Mouse (Mus musculus) urinary bladder, postnatal 14 days (tissue): ENCODE data around the gene Pigq.

Source experiments
- DNase-seq: peaks from one replicate; pipeline ENCODE4 v3.0.0; 2021; ENCODE audit warnings: low spot score

The Pigq gene

DNA sequence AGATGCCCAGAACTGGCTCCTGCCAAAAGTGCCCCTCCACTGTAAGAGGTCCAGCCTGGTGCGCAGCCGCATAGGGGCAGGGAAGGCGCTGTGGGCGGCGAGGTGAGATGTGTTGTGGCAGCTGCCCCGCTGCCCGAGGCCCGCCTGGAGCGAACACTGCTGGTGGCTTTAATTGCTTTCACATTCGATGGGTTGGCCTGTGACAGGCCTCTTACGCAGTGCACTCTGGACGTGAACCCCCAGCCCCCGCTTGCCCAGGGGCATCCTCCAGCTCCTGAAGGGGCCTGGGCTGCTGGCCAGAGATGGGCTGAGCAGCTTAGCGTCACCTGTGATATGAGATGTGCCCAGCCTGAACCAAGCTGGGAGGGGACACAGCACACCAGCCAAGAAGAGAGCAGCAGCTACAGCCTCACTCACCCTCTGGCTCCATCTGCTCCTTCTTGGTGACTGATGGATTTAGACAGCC is 12.9 kb upstream of the Pigq start:
- DNase-seq = no peak

DNA sequence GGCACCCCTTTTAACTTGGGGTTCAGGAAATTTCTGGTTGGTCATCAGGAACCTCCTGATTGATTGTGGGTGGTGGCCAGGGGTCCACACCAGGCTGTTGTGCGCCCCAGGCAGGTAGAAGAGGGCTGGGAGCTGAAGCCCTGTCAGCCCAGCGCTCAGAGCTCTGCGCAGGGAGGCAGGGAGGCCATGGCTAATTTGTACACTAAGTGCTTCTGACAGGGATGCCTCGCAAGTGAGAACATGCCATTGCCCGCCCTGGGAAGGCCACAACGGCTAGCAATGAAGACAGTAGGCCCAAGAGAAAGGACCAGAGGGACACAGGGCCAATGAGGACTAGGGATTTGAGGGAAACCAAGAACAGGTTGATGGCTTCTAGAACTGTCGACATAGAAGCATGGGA is 11.9 kb upstream of the Pigq start:
- no peak for DNase-seq

DNA sequence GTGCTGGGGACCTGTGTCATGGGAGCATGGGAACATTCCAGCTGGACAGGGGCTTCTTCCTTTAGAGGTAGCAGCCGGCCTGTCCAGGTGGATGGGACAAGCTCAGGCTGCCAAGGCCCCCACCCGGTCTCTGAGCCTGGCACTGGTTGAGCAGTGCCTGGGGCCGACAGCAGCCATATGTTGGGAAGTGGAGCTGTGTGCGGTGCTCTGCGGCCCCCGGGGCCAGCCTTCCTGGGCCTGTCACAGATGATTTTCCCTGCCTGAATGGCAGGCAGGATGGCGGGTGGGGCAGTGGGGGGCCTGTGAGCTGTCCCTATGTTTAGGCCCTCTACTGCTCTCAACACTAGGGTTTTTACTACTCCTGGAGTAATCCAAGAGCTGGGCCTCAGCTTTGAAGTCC is 11.5 kb upstream of the Pigq start:
- no peak for DNase-seq

DNA sequence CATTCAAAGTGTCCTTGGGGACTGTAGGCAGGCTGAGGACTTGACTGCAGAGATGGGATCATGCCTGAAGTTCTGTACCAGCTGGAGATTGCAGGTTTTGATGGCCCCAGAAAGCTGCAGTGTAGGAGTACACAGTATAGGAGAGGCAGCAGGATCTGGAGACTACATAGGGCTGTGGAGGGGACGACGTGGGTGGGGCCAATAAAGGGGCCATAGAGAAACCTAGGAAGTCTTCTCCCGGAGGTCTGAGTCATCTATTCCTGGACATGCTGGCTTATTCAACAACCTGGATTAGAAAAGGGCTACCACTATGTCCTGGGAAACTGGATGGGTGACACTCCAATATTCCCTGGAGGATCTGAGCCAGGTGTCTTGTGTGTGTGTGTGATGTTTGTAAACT is 11.0 kb upstream of the Pigq start:
- no peak for DNase-seq

DNA sequence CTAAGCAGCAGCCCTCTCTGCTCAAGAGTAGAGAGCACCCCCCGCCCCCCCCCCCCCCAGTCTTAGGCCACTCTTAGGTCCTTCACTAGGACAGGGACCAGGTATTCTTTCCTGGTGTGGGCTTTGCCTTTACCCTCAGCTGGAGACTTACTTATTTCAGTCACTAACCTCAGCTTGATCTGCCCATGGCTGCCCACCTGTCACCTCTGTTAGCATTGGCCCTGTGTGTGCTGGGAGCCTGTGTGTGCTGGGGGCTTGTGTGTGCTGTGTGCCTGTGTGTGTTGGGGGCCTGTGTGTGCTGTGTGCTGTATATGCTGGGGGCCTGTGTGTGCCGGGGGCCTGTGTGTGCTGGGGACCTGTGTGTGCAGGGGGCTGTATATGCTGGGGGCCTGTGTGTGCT is 9.9 kb upstream of the Pigq start:
- DNase-seq = no peak

DNA sequence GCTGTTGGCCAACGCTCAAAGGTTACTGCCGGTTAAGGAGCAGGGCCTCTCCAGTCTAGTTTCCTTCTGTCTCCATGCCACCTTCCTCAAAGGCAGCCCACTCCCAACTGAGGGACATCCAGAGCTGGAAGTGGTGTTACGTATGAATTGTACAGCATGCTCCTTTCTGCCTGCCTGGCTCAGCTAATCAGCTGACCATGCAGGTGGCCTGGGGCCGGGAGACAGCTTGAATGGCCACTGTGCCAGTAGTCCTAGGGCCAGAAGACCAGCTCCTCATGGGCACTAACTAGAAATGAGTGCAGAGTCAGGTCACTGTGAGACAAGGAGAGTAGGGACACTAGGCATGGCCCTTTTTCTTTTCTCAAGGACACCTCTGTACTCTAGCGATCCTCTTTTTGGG is 8.4 kb upstream of the Pigq start:
- no peak for DNase-seq

DNA sequence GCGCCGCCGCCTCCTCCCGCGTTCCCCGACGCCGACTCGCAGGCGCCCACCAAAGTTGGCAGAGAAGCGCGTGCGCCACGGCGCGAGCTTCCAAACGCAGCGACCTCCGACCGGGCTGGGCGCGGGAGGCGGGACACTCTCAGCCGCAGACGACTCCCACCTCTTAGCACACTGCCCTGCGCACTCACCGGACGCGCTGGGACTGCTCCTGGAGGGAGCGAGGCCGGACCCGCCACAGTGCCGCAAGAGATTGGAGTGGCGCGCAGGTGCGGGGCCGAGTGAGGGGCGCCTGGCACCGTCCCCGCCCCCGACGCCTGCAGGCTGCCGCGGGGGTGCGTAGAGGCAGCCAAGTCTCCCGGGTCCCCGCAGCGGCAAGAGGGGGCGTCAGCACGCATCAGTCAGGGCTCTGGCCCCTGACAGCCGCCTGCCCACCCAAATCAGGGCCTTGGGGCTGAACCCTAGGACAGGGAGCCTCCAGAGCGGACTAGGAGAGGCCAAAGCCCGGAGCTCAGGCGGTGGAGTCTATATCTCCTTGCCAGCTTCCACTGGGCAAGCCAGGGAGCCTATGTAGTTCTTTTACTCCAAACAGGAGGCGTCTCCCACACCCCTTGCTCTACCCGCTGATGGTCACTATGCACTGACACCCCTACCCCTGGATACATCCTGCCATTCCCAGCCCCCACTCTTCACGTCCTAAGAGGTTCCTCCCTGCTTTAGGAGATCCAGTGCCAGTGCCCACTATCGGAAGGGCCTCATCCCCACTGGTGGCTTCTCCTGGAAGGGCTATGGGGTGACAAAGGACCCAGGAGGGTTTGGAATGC is 7.3 kb upstream of the Pigq start, which contains the start of gene A930017K11Rik:
Gene A930017K11Rik (minus strand): TSS at position 763 of the 821 bp plus-strand sequence.
- DNase-seq = no peak

DNA sequence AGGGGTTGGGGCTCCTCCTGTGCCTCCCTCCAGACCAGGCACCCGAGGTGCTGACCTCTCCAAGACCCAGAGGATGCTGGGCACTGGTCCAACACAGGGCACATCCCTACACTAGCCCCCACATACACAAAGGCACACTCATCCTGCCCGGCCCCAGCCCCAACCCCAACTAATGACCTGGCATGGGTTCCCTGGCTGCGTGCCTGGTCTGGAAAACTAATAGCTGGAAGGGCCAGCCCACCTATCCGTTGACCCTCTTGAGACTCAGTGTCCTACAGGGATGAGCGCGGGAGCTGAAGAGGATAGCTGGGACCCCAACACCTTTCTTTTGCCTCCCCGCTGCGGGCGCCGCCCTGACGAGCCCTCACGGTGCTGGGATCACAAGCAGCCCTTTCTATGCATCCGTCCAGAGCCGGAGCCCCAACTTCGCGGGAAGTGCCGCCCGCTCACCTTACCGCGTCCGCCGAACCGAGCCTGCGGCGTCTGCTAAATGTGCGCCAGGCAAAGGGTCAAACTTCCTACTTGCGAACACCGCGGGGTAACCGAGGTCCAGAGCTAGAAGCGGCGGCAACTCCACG is 6.6 kb upstream of the Pigq start:
- no peak for DNase-seq

DNA sequence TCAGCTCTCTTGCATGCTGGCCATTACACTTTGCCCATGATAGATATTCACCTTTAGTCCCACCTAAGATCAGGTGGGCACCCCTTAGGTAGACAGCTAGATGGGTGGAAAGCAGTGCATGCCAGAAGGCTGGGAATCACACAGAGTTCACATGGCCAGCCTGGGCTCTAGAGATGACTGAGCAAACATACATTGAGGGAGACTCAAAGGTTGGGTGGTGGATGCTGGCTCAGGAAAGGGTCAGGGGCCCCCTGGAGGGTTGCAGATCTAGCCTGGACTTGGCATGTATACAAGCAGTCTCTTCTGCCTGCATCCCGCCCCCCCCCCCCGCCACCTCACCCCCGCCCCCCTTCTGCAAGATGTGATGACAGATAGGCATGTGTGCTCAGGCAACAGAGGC is 6.0 kb upstream of the Pigq start:
- no peak for DNase-seq

DNA sequence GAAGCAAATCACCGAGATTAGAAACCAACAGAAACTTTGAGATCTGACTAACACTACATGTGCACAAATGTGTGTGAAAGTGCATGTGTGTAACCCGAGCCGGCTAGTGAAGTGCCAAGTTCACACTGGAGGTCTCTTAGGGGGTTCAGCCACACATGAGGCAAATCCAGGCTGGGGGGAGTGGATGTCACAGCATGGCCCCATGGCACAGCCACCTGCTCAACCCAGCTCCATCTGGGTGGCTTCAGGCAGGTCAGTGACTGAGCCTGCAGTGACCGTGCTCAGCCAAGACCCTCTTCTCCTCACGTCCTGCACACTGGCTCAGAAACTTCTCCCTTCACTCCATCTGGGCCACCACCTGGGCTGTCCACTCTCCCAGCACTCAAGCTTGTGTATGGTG is 5.2 kb upstream of the Pigq start:
- DNase-seq = no peak

DNA sequence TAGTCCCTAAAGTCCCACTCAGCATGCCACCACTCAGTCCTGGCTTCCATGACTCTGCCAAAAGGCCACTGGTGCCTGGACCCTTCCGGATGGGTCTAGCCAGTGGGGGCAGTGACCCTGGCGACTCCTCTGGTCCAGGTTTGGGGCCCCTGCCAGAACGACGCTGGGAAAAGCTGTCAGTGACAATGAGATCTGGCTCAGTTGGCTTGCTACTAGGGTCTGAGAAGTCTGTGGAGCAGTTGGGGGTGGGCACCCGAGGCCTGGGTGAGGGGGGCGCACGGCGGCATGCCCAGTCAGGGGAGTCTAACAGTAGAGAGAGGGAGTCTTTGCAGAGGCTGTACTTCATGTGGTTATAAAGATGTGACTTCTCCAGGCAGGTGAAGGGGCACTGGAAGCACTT is 3.3 kb upstream of the Pigq start:
- no peak for DNase-seq

DNA sequence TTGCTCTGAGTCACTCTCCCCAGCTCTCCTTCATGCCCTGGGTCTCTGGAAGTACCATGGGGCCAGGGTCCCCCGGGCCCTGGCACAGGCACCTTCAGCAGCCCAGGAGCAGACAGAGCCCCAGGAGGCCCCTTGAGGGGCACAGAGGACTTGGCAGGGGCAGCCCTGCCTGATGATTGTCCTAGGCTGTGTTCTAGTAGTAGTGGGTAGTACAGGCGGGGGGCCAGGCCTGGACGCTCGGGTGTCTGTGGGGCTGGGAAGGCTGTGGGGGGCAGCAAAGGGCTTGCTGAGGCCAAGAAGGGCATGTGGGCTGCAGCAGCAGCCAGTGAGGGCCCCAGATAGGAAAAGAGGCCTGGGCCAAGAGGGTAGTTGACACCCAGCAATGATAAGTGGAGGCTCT is 2.8 kb upstream of the Pigq start:
- DNase-seq = no peak

DNA sequence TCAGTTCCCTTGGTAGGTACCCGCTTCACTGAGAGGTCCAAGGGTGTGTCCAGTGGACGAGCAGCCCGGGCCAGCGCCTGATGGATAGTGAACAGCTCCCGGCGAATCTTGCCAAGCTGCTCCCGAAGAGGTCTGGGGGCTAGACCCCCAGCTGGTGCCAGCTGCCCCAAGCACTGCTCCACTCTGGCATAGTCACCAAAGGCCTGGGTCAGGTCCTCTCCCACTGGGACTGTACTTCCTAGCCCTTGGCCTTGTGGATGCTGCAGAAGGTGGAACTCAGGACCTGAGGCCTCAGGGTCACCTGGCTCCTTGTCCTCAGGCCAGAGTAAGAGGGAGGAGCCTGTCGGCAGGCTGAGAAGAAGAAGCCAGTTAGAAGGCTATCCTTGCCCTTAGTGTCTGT is 2.2 kb upstream of the Pigq start:
- no peak for DNase-seq

DNA sequence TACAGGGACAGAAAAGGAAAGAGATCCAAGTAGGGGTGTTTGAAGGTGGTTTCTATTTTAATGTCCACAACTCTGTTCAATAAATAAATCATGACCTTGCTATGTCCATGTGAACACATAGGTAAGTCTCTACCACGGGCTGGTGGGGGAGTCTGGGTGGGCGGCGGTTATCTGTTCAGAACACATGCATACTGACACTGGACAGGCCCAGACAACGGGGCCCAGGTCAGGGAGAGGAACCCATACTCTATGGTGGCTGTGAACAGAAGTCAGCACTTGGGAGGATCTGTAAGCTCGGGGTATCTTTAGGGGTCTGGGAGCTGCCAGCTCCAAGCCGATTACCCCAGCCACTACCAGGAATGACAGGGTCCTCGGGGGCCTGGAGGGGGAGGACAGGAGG is 1.6 kb upstream of the Pigq start:
- no peak for DNase-seq

DNA sequence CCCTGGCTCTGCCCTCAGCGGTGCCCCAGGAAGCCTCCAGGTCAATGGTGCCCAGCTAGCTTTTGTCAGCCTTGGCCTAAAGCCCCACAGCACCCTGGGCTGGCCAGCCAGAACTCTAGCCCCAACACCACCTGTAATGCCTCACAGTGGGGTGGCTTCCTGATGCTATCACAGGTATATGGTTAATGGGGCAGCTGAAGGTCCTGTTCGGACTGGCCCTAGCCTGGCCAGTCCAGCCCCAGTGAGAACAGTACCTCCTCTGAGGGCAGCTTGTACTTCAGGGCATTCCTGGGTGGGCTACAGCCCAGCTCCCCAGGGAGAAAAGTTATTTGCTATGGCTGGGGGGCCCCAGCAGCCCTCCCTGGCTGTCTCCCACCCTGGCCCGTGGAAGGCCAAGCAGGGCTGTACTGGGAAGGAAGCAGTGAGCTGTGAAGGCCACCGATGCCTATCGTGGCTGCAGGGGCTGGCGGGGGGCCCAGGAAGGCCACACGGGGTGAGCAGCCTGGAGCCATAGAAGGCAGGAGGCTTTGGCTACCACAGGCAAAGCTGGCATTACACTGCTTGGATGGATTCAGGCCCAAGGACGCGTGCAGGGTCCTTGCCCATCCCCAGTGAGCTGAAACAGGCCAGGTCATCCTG is 900 bp upstream of the Pigq start:
- peak; percentile 32 for DNase-seq

DNA sequence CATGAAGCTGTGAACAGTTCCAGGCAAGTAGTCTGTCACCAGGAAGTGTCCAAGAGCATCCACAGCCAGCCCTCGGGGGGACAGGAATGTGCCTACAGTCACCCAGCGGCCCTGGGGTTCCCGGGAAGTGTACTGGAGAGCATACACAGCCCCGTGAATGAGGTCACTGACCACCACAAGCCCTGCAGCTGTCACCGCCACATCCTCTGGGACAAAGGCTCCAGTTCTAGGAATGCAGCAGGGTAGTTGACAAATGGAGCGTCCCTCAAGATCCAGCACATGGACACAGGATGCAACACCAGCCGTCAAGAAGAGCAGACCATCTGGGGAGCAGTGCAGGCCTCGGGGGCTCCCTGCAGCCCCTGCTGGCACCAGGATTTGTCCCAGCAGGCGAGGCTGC is 967 bp downstream of the Pigq start:
- DNase-seq = no peak

DNA sequence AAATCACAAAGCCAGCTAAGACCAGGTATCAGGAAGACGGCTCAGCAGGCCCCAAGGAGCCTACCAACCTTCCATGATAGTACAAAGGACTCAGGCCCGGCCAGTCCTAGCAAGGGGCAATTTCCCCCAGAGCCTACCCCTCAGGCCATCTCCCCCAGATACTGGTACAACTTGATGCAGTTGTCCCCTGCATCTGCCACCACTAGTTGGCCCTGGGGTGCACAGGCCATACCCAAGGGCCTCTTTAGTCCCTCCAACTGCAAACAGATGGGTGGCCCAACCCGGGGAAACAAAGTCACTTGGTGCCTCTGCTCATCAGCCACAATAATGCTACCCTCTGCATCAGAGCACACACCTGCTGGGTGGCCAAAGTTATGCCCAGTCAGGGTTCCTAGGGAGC is 1.5 kb downstream of the Pigq start:
- no peak for DNase-seq

DNA sequence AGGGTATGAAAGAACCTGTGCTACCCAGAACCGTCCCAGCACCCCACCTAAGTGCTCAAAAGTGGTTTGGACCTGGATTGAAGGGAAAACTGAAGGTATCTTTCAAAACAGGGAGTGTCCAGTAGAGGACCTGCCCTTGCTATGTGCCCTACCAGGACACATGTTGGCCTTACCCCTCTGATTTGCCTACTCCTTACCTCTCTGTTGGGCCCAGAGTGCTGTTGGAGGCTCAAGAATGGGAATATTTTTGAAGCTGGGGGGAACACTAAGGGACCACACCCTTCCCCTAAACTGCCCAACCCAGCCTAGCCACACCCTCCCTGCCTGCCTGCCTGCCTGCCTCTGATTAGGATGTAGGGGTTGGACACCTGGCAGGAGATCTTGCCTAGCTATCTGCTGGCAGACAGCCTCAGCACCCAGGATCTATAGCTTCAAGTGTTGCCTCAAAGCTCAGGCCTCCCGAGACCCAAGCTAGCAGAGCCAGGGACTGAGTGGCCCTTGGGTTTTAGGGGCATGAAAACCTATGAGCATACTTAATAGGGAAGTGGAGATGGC is 2.1 kb downstream of the Pigq start:
- no peak for DNase-seq

DNA sequence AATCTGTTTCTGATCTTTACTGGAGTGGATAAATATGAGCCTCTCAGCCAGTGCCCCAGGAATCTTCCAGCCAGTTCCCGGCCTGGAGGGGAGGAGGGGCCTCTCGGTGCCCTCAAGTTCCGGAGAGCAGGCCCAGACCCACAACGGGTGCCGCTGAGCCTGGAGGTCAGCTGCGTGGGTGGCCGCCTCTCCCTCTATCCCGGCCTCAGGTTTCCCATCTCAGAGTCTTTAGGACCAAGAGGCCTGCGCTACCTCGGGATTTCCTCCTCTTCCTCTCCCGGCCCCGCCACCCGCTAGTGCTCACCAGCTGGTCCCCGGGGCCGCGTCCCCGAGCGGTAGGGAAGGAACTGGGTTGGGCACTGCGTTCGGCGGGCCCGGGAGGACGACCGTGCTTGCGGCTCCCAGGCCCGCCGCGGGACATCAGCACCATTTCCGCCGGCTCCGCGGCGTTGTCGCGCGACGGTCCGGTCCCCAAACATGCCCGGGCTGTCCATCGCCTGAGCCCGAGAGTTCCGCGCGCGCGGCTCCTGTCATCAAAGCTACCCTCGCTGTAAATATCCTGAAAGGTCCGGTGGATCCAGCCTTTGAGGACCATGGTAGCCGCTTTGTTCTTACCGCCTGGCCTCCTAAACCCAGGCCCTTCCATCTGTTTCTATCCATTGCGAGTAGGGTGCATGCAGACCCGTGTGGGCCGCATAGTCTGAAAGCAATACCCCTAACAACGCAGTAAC is 3.1 kb downstream of the Pigq start:
- DNase-seq = peak; percentile 77

DNA sequence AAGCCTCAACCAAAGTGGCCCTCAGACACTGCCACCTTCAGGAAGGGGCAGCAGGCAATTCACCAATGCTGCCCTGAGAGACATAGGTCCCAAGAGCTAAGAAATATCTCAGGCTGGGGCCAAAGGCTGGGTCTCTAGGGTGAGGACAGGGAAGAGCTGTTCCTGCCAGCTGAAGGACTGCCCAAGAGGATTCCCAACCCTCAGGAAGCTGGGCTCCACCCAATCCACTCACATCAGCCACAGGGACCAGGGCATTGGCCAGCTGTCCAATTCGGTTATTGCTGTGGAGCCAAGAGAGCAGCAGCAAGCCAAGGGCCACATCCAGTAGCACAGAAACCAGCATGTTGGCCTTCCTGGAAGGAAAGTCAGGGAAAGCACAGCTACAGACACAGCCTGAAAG is 10.2 kb downstream of the Pigq start:
- no peak for DNase-seq

DNA sequence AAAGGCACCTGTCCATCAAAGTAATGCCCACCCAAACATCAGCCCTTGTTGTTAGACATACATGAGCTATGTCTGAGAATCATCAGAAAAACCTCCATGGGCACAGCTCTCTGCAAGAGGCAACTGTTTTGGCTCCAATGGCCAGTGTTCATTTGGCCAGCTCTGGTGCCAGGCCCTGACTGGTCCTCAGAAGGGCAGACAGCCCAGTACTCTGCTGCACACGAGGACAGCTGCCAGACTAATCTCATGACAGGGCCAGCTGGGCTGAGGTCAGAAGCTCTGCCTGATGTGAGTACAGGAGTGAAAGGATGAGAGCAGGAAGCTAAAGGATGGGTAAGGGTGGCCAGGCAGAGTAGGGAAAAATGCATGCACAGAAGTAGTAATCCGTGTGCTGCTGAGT is 19.4 kb downstream of the Pigq start:
- no peak for DNase-seq

DNA sequence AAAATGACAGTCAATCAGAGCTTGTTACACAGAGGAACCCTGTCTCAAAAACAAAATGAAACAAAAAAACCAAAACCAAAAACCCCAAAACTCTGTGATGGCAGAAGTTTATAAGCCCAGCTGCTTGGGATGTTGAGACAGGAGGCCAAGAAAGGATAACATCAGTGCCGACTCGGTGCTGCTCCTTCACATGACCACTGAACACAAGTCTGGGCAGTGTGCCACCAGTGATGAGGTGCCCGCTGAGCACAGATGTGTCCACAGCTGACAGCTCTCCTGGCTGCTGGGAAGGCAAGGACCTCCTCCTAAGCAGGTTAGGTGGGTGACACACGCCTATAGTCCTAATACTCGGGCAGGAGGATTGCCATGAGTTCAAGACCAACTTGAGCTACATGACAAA is 22.6 kb downstream of the Pigq start:
- no peak for DNase-seq
